Mouse (Mus musculus): ENCODE results near the gene Lrat.

- no peak for TF ChIP-seq CTCF (IDR thresholded peaks at IDR 0.05)
- TF ChIP-seq EP300 (IDR thresholded peaks at IDR 0.05), result no peak
Measured at GRCm38 (mm10) chr3:82950208-82950607, 46.4 kb upstream of the Lrat start.

Measured in lung, postnatal 0 days (tissue).